ENCODE assay signal across 8 mouse cellular contexts in genomic region chr4:133117556-133118411, GRCm38 (mm10). TPM values are rescaled to one million over a fixed set of nuclear protein-coding genes. Genes with fewer than 3 reads are reported as not detected.
DNase-seq lines count a peak whose midpoint lies in the region; ATAC-seq and TF ChIP-seq lines count a peak whose summit lies in the region.

No protein-coding gene starts in this region.

- peaks cover 42% of the 10 kb centered on the region for H3K4me1 ChIP-seq in embryonic facial prominence, embryonic 12.5 days
- peaks cover 33% of the 10 kb centered on the region for H3K4me1 ChIP-seq in heart, embryonic 11.5 days (ENCODE audit: control insufficient read depth, insufficient read depth, low read length)
- peaks cover 51% of the 10 kb centered on the region for H3K4me1 ChIP-seq in kidney, embryonic 14.5 days (ENCODE audit: control insufficient read depth, insufficient read depth, low read length)
- H3K4me1 ChIP-seq in lung, postnatal 0 days (ENCODE audit: insufficient read depth, low read depth, low read length) = peaks cover 9% of the 10 kb centered on the region; the same call in 1 of the 2 replicates

- peak; percentile 19 to 28 for DNase-seq in right cerebral cortex, adult 2 months (ENCODE audit: low spot score in 2 of 2)
- DNase-seq in right cerebral cortex, postnatal 25 days = no peak
- peak; percentile 90 for DNase-seq in lung, postnatal 0 days (ENCODE audit: low spot score)
- peak; percentile 73 for DNase-seq in ovary, postnatal 14 days (ENCODE audit: low spot score)
- no peak for DNase-seq in c-Kit-positive CD71-positive TER-119-positive erythroid progenitor cells, embryonic 14.5 days (ENCODE audit: low spot score)

- peak overlapping the region; percentile 97 for H3K27ac ChIP-seq in embryonic facial prominence, embryonic 12.5 days
- peak overlapping the region; percentile 96 for H3K27ac ChIP-seq in heart, embryonic 11.5 days (ENCODE audit: low read depth, low read length)
- H3K27ac ChIP-seq in kidney, embryonic 14.5 days (ENCODE audit: low read depth, low read length) = peak overlapping the region; percentile 100
- peak overlapping the region; percentile 94 for H3K27ac ChIP-seq in lung, postnatal 0 days (ENCODE audit: low read length)

- WGBS in embryonic facial prominence, embryonic 12.5 days = 12% methylated on average over 18 of the region's 18 CpGs
- 14% methylated on average over 17 of the region's 18 CpGs for WGBS in heart, embryonic 11.5 days (ENCODE audit: insufficient replicate concordance)
- 7% methylated on average over 18 of the region's 18 CpGs for WGBS in kidney, embryonic 14.5 days
- 7% methylated on average over 17 of the region's 18 CpGs for WGBS in lung, postnatal 0 days

- no peaks in the 10 kb centered on the region for H3K27me3 ChIP-seq in embryonic facial prominence, embryonic 12.5 days
- H3K27me3 ChIP-seq in heart, embryonic 11.5 days (ENCODE audit: control insufficient read depth, insufficient read depth, low read length) = no peaks in the 10 kb centered on the region
- no peaks in the 10 kb centered on the region for H3K27me3 ChIP-seq in kidney, embryonic 14.5 days (ENCODE audit: control insufficient read depth, insufficient read depth, low read length)
- H3K27me3 ChIP-seq in lung, postnatal 0 days (replicated peaks; ENCODE audit: insufficient read depth, low read length) = no peaks in the 10 kb centered on the region

- 0 out of 2 replicates have a peak, but pooled peaks have one; percentile 8 for TF ChIP-seq CTCF in lung, postnatal 0 days (IDR thresholded peaks at IDR 0.05)

- peak overlapping the region; percentile 19; the same call in 1 of the 2 replicates for H3K9ac ChIP-seq in embryonic facial prominence, embryonic 12.5 days
- H3K9ac ChIP-seq in heart, embryonic 11.5 days (ENCODE audit: low read depth, low read length) = peak overlapping the region; percentile 63
- H3K9ac ChIP-seq in kidney, embryonic 14.5 days (ENCODE audit: low read depth, low read length) = peak overlapping the region; percentile 48
- H3K9ac ChIP-seq in lung, postnatal 0 days (replicated peaks; ENCODE audit: low read depth) = no peak overlapping the region

- H3K4me2 ChIP-seq in embryonic facial prominence, embryonic 12.5 days (replicated peaks) = peak overlapping the region; percentile 29
- H3K4me2 ChIP-seq in heart, embryonic 11.5 days = peak overlapping the region; percentile 37
- H3K4me2 ChIP-seq in kidney, embryonic 14.5 days (replicated peaks; ENCODE audit: low read depth, low read length) = peak overlapping the region; percentile 31
- H3K4me2 ChIP-seq in lung, postnatal 0 days (replicated peaks; ENCODE audit: low read depth, low read length) = peak overlapping the region; percentile 37; the same call in 1 of the 2 replicates

- H3K4me3 ChIP-seq in embryonic facial prominence, embryonic 12.5 days = no peak overlapping the region
- H3K4me3 ChIP-seq in heart, embryonic 11.5 days (ENCODE audit: low read depth, low read length) = no peak overlapping the region
- peak overlapping the region; percentile 3; the same call in 1 of the 2 replicates for H3K4me3 ChIP-seq in kidney, embryonic 14.5 days (ENCODE audit: low read length)
- H3K4me3 ChIP-seq in lung, postnatal 0 days (ENCODE audit: low read depth, low read length) = no peak overlapping the region

- H3K9me3 ChIP-seq in embryonic facial prominence, embryonic 12.5 days = no peaks in the 10 kb centered on the region
- no peaks in the 10 kb centered on the region for H3K9me3 ChIP-seq in heart, embryonic 11.5 days (replicated peaks; ENCODE audit: control insufficient read depth, low read length)
- no peaks in the 10 kb centered on the region for H3K9me3 ChIP-seq in kidney, embryonic 14.5 days (ENCODE audit: control insufficient read depth, low read length)
- no peaks in the 10 kb centered on the region for H3K9me3 ChIP-seq in lung, postnatal 0 days (ENCODE audit: low read length)

- ATAC-seq in embryonic facial prominence, embryonic 12.5 days (ENCODE audit: insufficient number of reproducible peaks, insufficient read depth, low FRiP score, low TSS enrichment) = peak; percentile 35
- ATAC-seq in heart, embryonic 11.5 days (replicated peaks; ENCODE audit: insufficient number of reproducible peaks, low FRiP score, low TSS enrichment) = peak; percentile 32; the same call in 1 of the 2 replicates
- peak; percentile 84 for ATAC-seq in kidney, embryonic 14.5 days (ENCODE audit: low FRiP score, low TSS enrichment)
- ATAC-seq in lung, postnatal 0 days = peak; percentile 81

- H3K36me3 ChIP-seq in embryonic facial prominence, embryonic 12.5 days = no peaks in the 10 kb centered on the region
- no peaks in the 10 kb centered on the region for H3K36me3 ChIP-seq in heart, embryonic 11.5 days (ENCODE audit: control insufficient read depth, insufficient read depth, low read length)
- H3K36me3 ChIP-seq in kidney, embryonic 14.5 days (ENCODE audit: control insufficient read depth, insufficient read depth, low read length) = no peaks in the 10 kb centered on the region
- no peaks in the 10 kb centered on the region for H3K36me3 ChIP-seq in lung, postnatal 0 days (ENCODE audit: insufficient read depth, low read length)

- TF ChIP-seq EP300 in lung, postnatal 0 days (IDR thresholded peaks at IDR 0.05) = peak; percentile 35; the same call in 1 of the 2 replicates

RNA-seq across cellular contexts. Expression of gene Wasf2, which starts 12.5 kb away (rescaled TPM):
- 78.8 and 88.4 TPM in 2 replicates for polyA plus RNA-seq in embryonic facial prominence, embryonic 12.5 days (2016; fragmentation: Nextera tagmentation; extraction: Ambion mirVana)
- polyA plus RNA-seq in heart, embryonic 11.5 days (2014; fragmentation: Nextera tagmentation; extraction: Ambion mirVana) = 37.3 and 55.8 TPM in 2 replicates
- polyA plus RNA-seq in kidney, embryonic 14.5 days (2014; fragmentation: Nextera tagmentation; extraction: Ambion mirVana) = 103 and 143 TPM in 2 replicates
- polyA plus RNA-seq in lung, postnatal 0 days (2015; fragmentation: Nextera tagmentation; extraction: Ambion mirVana) = 149 and 153 TPM in 2 replicates

Comparison
In these comparisons a context has a peak if more than half of its experiments do, and no peak if none do; other contexts are left out.
1. DNase-seq: peak in right cerebral cortex, adult 2 months (2 of 2), lung, postnatal 0 days (single experiment) and ovary, postnatal 14 days (single experiment); none in right cerebral cortex, postnatal 25 days (single experiment) and c-Kit-positive CD71-positive TER-119-positive erythroid progenitor cells, embryonic 14.5 days (single experiment).
2. ATAC-seq: peak in every context shown above with its lines; median percentile 84 in kidney, embryonic 14.5 days; 81 in lung, postnatal 0 days; 35 in embryonic facial prominence, embryonic 12.5 days; 32 in heart, embryonic 11.5 days.
3. Peak in every context shown above with its lines, with median percentiles within 50 percentile points of each other: H3K27ac ChIP-seq and H3K4me2 ChIP-seq.